Mouse (Mus musculus): ENCODE results near the gene Gse1. TPM values are rescaled to one million over a fixed set of nuclear protein-coding genes. Genes with fewer than 3 reads are reported as not detected.

The Gse1 gene
- polyA plus RNA-seq, 1 experiment from 2014 or later: 6.9 TPM

DNA sequence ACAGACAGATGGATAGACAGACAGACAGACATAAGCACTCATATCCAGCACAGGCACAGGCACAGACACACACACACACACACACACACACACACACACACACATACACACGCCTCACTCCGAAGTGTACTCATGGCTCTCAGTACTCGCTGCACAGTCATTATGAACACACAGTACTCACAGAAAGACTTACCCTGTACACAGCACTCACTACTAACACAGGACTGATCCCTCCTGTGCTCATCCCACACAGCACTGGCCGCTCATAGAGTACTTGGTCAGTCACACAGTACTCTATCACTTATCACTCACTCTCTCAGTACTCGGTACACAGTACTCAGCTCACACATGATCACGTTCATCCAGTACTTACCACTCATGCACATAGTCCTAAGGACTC, 144.4 kb downstream of the Gse1 start:
- Histone ChIP-seq H3K4me1 (ENCODE audit: control insufficient read depth, insufficient read depth, low read length) (peaks cover 58% of the 10 kb centered on the region), H3K27ac (ENCODE audit: low read length) (no peak overlapping the region), H3K36me3 (ENCODE audit: control insufficient read depth, insufficient read depth, low read length) (no peaks in the 10 kb centered on the region), H3K9me3 (replicated peaks; ENCODE audit: control insufficient read depth, low read length) (no peaks in the 10 kb centered on the region), H3K27me3 (ENCODE audit: control insufficient read depth, insufficient read depth, low read length) (no peaks in the 10 kb centered on the region), H3K4me3 (replicated peaks; ENCODE audit: low read length) (no peak overlapping the region), H3K9ac (ENCODE audit: low read length) (no peak overlapping the region), H3K4me2 (ENCODE audit: low read depth, low read length) (no peak overlapping the region)
- ATAC-seq (ENCODE audit: insufficient read depth, low FRiP score): no peak
- WGBS: 88% methylated on average over 6 of the region's 6 CpGs

DNA sequence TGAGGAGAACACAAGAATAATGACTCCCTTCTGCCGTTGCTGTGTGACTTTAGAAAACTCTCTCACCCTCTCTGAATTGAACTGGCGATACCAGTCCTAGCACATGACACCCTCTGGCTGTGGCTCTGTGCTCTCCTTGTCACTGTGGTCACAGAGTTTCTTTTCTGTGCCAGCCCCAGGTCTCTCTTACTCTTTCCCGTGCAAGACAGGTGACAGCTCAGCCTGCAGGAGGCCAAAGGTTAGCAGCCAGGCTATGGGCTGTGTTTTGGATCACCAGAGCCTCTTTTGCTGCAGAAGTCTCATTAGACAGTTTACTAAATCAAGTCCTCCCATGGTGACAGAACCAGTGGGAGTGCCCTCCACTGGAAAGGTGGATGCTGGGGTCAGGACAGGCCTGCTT, 145.4 kb downstream of the Gse1 start:
- Histone ChIP-seq H3K4me2 (ENCODE audit: low read depth, low read length) (no peak overlapping the region), H3K27me3 (ENCODE audit: control insufficient read depth, insufficient read depth, low read length) (no peaks in the 10 kb centered on the region), H3K4me3 (replicated peaks; ENCODE audit: low read length) (no peak overlapping the region), H3K4me1 (ENCODE audit: control insufficient read depth, insufficient read depth, low read length) (peaks cover 59% of the 10 kb centered on the region), H3K27ac (ENCODE audit: low read length) (peak overlapping the region; percentile 72; the same call in 1 of the 2 replicates), H3K9me3 (replicated peaks; ENCODE audit: control insufficient read depth, low read length) (no peaks in the 10 kb centered on the region), H3K36me3 (ENCODE audit: control insufficient read depth, insufficient read depth, low read length) (no peaks in the 10 kb centered on the region), H3K9ac (ENCODE audit: low read length) (no peak overlapping the region)
- 57% methylated on average over 3 of the region's 3 CpGs for WGBS
- ATAC-seq (ENCODE audit: insufficient read depth, low FRiP score): no peak

DNA sequence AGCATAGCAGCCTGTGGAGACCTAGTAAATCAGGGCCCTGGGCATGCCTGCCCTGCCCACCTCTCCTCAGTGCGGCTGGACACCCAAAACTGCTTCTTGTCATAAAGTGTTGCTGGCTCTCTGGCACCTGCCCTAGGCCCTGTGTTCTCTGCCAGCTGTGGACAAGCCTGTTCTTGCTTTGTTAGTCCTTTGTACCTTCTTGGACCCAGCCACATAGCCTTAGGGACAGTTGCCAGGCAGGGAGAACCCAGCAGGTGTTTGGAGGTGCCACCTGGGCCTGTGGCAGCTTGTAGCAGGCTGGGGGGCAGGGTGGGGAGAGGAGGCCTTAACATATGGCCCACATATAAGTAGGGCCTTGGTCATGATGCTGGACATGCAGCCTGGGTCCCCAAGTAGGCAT, 145.8 kb downstream of the Gse1 start:
- 57% methylated on average over 1 of the region's 1 CpGs for WGBS
- Histone ChIP-seq H3K27me3 (ENCODE audit: control insufficient read depth, insufficient read depth, low read length) (no peaks in the 10 kb centered on the region), H3K36me3 (ENCODE audit: control insufficient read depth, insufficient read depth, low read length) (no peaks in the 10 kb centered on the region), H3K9me3 (replicated peaks; ENCODE audit: control insufficient read depth, low read length) (no peaks in the 10 kb centered on the region), H3K4me2 (ENCODE audit: low read depth, low read length) (no peak overlapping the region), H3K9ac (ENCODE audit: low read length) (peak overlapping the region; percentile 48; the same call in 1 of the 2 replicates), H3K4me3 (replicated peaks; ENCODE audit: low read length) (no peak overlapping the region), H3K27ac (ENCODE audit: low read length) (peak overlapping the region; percentile 72), H3K4me1 (ENCODE audit: control insufficient read depth, insufficient read depth, low read length) (peaks cover 54% of the 10 kb centered on the region)
- ATAC-seq (ENCODE audit: insufficient read depth, low FRiP score): no peak

DNA sequence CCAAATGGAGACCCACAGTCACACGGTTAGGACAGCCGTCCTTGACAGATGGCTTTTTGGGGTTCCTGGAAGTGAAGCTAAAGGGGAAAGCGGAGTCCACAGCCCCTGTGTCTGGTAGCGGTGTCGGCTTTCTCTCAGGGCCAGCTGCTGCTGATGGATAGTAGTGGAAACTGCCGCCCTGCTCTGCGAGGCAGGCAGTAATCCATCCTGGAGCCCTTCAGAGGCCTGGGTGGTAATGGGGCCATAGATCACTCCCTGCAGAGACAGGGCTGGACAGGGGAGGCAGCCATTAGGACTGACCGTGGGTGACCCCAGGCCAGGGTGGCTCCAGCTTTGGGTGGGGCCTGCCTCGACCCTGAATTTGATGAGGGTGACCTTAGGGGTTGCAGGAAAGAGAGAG, 146.3 kb downstream of the Gse1 start:
- peak overlapping the region; percentile 48; the same call in 1 of the 2 replicates for H3K9ac ChIP-seq (ENCODE audit: low read length)

DNA sequence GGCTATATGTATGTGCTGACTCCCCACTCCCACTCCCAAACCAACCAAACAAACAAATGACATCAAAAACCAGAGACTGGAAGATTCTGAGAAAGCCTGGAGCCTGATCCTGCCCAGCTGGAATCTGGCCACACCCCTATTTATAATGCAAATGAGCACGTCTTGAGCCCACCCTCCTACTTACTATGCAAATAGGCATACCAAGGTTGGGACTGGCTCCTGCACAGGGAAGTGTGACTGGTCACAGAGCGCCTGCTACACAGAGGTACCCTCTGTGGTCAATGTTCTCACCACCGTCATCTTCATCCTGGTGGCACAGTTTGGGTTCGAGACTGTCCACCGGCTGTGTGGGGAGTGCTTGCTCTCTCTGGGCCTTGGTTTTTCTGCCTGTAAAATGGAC, 146.9 kb downstream of the Gse1 start:
- 50% methylated on average over 5 of the region's 5 CpGs for WGBS
- no peaks in the 10 kb centered on the region for H3K9me3 ChIP-seq (replicated peaks; ENCODE audit: control insufficient read depth, low read length)
- no peak overlapping the region for H3K4me2 ChIP-seq (ENCODE audit: low read depth, low read length)
- no peak overlapping the region for H3K9ac ChIP-seq (ENCODE audit: low read length)
- peaks cover 44% of the 10 kb centered on the region for H3K4me1 ChIP-seq (ENCODE audit: control insufficient read depth, insufficient read depth, low read length)
- ATAC-seq (ENCODE audit: insufficient read depth, low FRiP score): peak; percentile 65; the same call in 1 of the 2 replicates
- no peaks in the 10 kb centered on the region for H3K36me3 ChIP-seq (ENCODE audit: control insufficient read depth, insufficient read depth, low read length)
- H3K27me3 ChIP-seq (ENCODE audit: control insufficient read depth, insufficient read depth, low read length): no peaks in the 10 kb centered on the region
- no peak overlapping the region for H3K4me3 ChIP-seq (replicated peaks; ENCODE audit: low read length)
- H3K27ac ChIP-seq (ENCODE audit: low read length): no peak overlapping the region; the same call in 1 of the 2 replicates

More for the DNA sequence above, 146.3 kb downstream of the Gse1 start:
- WGBS: 33% methylated on average over 9 of the region's 9 CpGs
- Histone ChIP-seq H3K4me2 (ENCODE audit: low read depth, low read length) (no peak overlapping the region), H3K4me3 (replicated peaks; ENCODE audit: low read length) (no peak overlapping the region), H3K9me3 (replicated peaks; ENCODE audit: control insufficient read depth, low read length) (no peaks in the 10 kb centered on the region), H3K27me3 (ENCODE audit: control insufficient read depth, insufficient read depth, low read length) (no peaks in the 10 kb centered on the region), H3K27ac (ENCODE audit: low read length) (peak overlapping the region; percentile 72), H3K36me3 (ENCODE audit: control insufficient read depth, insufficient read depth, low read length) (no peaks in the 10 kb centered on the region), H3K4me1 (ENCODE audit: control insufficient read depth, insufficient read depth, low read length) (peaks cover 50% of the 10 kb centered on the region)
- ATAC-seq (ENCODE audit: insufficient read depth, low FRiP score): 0 out of 2 replicates have a peak, but pooled peaks have one; percentile 22

DNA sequence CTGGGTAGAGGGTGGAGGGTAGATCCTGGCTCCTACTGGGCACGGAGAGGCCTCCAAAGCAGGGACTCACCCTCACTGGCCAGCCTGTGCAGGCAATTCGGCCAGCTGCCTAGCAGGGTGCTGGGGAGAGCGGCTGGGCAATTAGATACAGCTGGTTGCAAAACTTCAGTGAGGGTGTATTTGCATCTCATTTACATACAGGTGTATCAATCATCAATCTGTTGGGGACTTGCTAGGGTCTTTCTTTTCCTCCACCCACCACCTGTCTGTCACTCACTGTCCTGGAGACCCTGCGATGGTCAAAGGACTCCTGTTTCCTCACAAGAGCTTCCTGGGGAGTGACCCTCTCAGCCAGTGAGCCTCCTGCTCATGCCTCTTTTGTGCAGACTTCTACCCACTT, 148.0 kb downstream of the Gse1 start:
- no peak overlapping the region for H3K4me3 ChIP-seq (replicated peaks; ENCODE audit: low read length)
- no peak overlapping the region for H3K4me2 ChIP-seq (ENCODE audit: low read depth, low read length)
- 79% methylated on average over 4 of the region's 4 CpGs for WGBS
- no peak for ATAC-seq (ENCODE audit: insufficient read depth, low FRiP score)
- no peaks in the 10 kb centered on the region for H3K9me3 ChIP-seq (replicated peaks; ENCODE audit: control insufficient read depth, low read length)
- H3K4me1 ChIP-seq (ENCODE audit: control insufficient read depth, insufficient read depth, low read length): peaks cover 44% of the 10 kb centered on the region
- H3K27me3 ChIP-seq (ENCODE audit: control insufficient read depth, insufficient read depth, low read length): no peaks in the 10 kb centered on the region
- no peaks in the 10 kb centered on the region for H3K36me3 ChIP-seq (ENCODE audit: control insufficient read depth, insufficient read depth, low read length)
- H3K9ac ChIP-seq (ENCODE audit: low read length): 0 out of 2 replicates have a peak overlapping the region, but pooled peaks have one; percentile 11
- no peak overlapping the region for H3K27ac ChIP-seq (ENCODE audit: low read length)

DNA sequence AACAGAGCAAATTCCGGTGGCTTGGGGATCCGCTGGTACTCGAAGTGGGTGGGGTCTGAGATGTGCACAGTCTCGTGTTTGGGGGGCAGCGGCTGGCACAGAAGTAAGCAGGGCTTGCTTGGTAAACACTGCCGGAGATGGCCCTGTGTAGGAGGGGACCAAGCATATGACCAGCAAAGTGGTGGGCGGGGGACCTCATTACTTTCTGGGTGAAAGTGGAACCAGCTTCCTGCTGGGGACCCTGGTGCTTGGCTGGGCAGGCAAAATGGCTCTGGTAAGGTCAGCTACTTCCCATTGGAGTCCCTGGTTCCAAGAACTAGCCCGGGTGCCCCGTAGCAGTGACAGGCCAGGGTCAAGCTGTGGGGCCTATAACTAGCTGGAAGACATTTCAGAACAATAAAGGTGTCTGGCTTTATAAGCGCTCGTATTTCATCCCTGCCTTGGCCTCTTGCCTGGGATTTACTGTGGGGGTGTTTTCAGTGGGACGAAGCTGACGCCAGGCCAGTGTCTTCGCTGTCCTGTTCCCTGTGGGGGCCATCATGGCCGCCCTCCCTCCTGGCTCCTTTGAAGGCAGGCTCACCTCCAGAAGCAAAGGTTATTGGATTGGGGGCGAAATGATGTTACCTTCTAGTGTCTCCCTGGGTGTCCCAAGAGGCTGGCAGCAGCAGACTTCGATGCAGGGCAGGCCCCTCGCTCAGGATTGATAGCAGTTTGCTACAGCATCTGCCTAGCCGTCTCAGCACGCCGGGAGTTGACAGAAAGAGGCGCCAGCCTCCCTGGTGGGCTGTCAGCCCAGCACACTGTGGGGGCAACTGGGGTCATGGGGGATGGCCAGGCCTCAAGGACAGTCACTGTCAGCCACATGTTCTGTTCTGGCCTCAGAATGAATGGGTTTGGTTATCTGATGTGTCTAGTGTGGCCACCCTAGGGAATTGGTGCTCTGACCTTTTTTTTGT, 148.9 kb downstream of the Gse1 start:
- no peak overlapping the region for H3K4me3 ChIP-seq (replicated peaks; ENCODE audit: low read length)
- 53% methylated on average over 22 of the region's 22 CpGs for WGBS
- peaks cover 43% of the 10 kb centered on the region for H3K4me1 ChIP-seq (ENCODE audit: control insufficient read depth, insufficient read depth, low read length)
- no peak overlapping the region for H3K4me2 ChIP-seq (ENCODE audit: low read depth, low read length)
- no peak for ATAC-seq (ENCODE audit: insufficient read depth, low FRiP score)
- no peak overlapping the region for H3K27ac ChIP-seq (ENCODE audit: low read length)
- no peaks in the 10 kb centered on the region for H3K9me3 ChIP-seq (replicated peaks; ENCODE audit: control insufficient read depth, low read length)
- peak overlapping the region; percentile 28; the same call in 1 of the 2 replicates for H3K9ac ChIP-seq (ENCODE audit: low read length)
- no peaks in the 10 kb centered on the region for H3K36me3 ChIP-seq (ENCODE audit: control insufficient read depth, insufficient read depth, low read length)
- H3K27me3 ChIP-seq (ENCODE audit: control insufficient read depth, insufficient read depth, low read length): no peaks in the 10 kb centered on the region

DNA sequence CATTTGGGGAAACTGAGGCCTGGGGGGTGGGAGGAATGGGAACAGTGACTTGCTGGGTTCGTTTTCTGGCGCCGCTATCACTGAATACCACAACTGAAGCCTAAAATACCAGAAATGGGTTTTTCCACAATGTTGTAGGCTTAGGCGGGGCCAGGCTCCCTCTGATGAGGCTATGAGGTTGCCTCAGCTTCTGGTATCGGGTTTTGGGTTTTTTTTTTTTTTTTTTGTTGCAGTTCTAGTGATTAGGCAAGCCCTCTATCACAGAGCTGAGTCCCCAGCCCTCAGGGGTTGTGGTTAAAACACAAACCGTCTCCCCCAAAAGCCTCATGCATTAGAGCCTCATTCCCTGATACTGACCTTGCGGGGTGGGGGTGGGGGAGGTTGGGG, 149.5 kb downstream of the Gse1 start:
- H3K27ac ChIP-seq (ENCODE audit: low read length): no peak overlapping the region
- H3K4me2 ChIP-seq (ENCODE audit: low read depth, low read length): no peak overlapping the region
- no peak overlapping the region for H3K4me3 ChIP-seq (replicated peaks; ENCODE audit: low read length)
- H3K9me3 ChIP-seq (replicated peaks; ENCODE audit: control insufficient read depth, low read length): no peaks in the 10 kb centered on the region
- no peak overlapping the region for H3K9ac ChIP-seq (ENCODE audit: low read length)
- H3K27me3 ChIP-seq (ENCODE audit: control insufficient read depth, insufficient read depth, low read length): no peaks in the 10 kb centered on the region
- no peak for ATAC-seq (ENCODE audit: insufficient read depth, low FRiP score)
- H3K4me1 ChIP-seq (ENCODE audit: control insufficient read depth, insufficient read depth, low read length): peaks cover 46% of the 10 kb centered on the region
- 73% methylated on average over 7 of the region's 7 CpGs for WGBS
- H3K36me3 ChIP-seq (ENCODE audit: control insufficient read depth, insufficient read depth, low read length): no peaks in the 10 kb centered on the region

DNA sequence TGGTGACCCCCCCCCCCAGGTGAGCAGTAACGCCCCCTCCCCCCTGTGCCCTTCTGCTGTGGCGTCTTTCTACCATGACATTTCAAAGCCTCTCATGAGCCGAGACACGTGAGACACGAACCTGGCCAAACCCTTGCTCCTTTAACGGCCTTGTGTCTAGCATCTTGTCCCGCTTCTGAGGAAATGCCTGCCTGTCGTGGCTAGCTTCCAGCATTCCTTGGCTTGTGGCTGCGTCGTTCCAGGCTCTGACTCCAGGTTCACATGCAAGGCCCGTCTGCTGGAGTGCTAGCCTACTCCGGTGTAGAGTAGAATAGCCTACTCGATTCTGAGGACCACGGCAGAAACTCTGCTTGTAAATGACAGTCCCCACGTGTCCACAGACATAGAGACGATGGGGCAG, 150.1 kb downstream of the Gse1 start:
- WGBS: 51% methylated on average over 16 of the region's 16 CpGs
- no peaks in the 10 kb centered on the region for H3K9me3 ChIP-seq (replicated peaks; ENCODE audit: control insufficient read depth, low read length)
- no peak overlapping the region for H3K9ac ChIP-seq (ENCODE audit: low read length)
- no peak for ATAC-seq (ENCODE audit: insufficient read depth, low FRiP score)
- H3K27me3 ChIP-seq (ENCODE audit: control insufficient read depth, insufficient read depth, low read length): no peaks in the 10 kb centered on the region
- H3K27ac ChIP-seq (ENCODE audit: low read length): no peak overlapping the region
- no peaks in the 10 kb centered on the region for H3K36me3 ChIP-seq (ENCODE audit: control insufficient read depth, insufficient read depth, low read length)
- H3K4me2 ChIP-seq (ENCODE audit: low read depth, low read length): no peak overlapping the region
- H3K4me3 ChIP-seq (replicated peaks; ENCODE audit: low read length): no peak overlapping the region
- H3K4me1 ChIP-seq (ENCODE audit: control insufficient read depth, insufficient read depth, low read length): peaks cover 49% of the 10 kb centered on the region

Data from stomach, embryonic 16.5 days (tissue).